14 mouse cellular contexts compared by ENCODE assay signal in the genomic region with DNA sequence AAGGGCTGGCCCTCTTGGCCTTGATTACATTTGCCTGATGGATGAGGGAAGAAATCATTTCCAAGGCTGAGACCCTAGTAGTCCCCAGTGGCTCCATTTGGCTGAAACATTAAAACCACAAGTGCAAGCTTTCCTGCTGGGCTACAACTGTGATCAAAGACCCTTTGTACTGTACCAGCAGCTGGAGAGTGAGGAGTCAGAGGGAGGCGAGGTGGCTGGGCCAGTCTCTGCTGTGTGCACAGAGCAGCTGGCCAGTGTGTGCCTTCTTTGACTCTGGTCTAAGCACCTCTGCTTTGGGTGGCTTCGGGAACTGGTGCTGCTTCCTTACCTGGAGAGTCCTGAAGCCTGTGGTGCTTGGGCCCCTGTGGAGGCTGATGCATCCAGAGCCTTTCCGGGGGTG.
DNase-seq lines count a peak whose midpoint lies in the region; ATAC-seq lines count a peak whose summit lies in the region.
"Had no signal": no experiment of that assay in that cellular context is flagged by ENCODE, and none has a peak within 500 bp of the region (broad histone marks: within the 10 kb centered on the region; RNA-seq: fewer than 3 reads in every experiment).

No protein-coding gene starts in this region.

- H3K9ac ChIP-seq in intestine, embryonic 15.5 days: no peak overlapping the region
- no peak overlapping the region for H3K9ac ChIP-seq in intestine, embryonic 16.5 days (ENCODE audit: low read depth, low read length)
- H3K9ac ChIP-seq in limb, embryonic 12.5 days (replicated peaks): no peak overlapping the region
- H3K9ac ChIP-seq in neural tube, embryonic 12.5 days: no peak overlapping the region
- H3K9ac ChIP-seq: liver, postnatal 0 days had no signal

- DNase-seq in embryonic facial prominence, embryonic 10.5 days (ENCODE audit: low spot score): peak; percentile 25
- no peak for DNase-seq in MN1 (ENCODE audit: low spot score)
- DNase-seq in kidney, postnatal 10 days: no peak
- DNase-seq in right cerebral cortex, adult 2 months (ENCODE audit: low spot score in 2 of 2): no peak
- DNase-seq: cerebellum, adult 9-10 months; kidney, adult 11 months; liver, postnatal 0 days had no signal

- H3K9me3 ChIP-seq in intestine, embryonic 15.5 days: no peaks in the 10 kb centered on the region
- H3K9me3 ChIP-seq in intestine, embryonic 16.5 days (ENCODE audit: control insufficient read depth, low read length): no peaks in the 10 kb centered on the region
- H3K9me3 ChIP-seq in embryonic facial prominence, embryonic 10.5 days: no peaks in the 10 kb centered on the region
- no peaks in the 10 kb centered on the region for H3K9me3 ChIP-seq in limb, embryonic 12.5 days
- no peaks in the 10 kb centered on the region for H3K9me3 ChIP-seq in neural tube, embryonic 12.5 days
- H3K9me3 ChIP-seq: heart, embryonic 10.5 days; megakaryocyte, embryonic 14.5 days had no signal

- H3K4me1 ChIP-seq in intestine, embryonic 15.5 days (replicated peaks): no peaks in the 10 kb centered on the region
- H3K4me1 ChIP-seq in intestine, embryonic 16.5 days (ENCODE audit: control insufficient read depth, insufficient read depth, low read length): no peaks in the 10 kb centered on the region
- H3K4me1 ChIP-seq in embryonic facial prominence, embryonic 10.5 days: peaks cover 9% of the 10 kb centered on the region
- peaks cover 18% of the 10 kb centered on the region for H3K4me1 ChIP-seq in limb, embryonic 12.5 days (replicated peaks)
- peaks cover 8% of the 10 kb centered on the region for H3K4me1 ChIP-seq in neural tube, embryonic 12.5 days

- H3K27me3 ChIP-seq in intestine, embryonic 15.5 days (replicated peaks): no peaks in the 10 kb centered on the region
- H3K27me3 ChIP-seq in intestine, embryonic 16.5 days (replicated peaks; ENCODE audit: control insufficient read depth, insufficient read depth, low read length): no peaks in the 10 kb centered on the region
- H3K27me3 ChIP-seq in embryonic facial prominence, embryonic 10.5 days (replicated peaks; ENCODE audit: low read depth, poor library complexity, severe bottlenecking): no peaks in the 10 kb centered on the region
- H3K27me3 ChIP-seq in limb, embryonic 12.5 days: no peaks in the 10 kb centered on the region
- no peaks in the 10 kb centered on the region for H3K27me3 ChIP-seq in neural tube, embryonic 12.5 days (replicated peaks)

- peak; percentile 23; the same call in 1 of the 2 replicates for ATAC-seq in intestine, embryonic 15.5 days
- no peak for ATAC-seq in intestine, embryonic 16.5 days
- peak; percentile 71 for ATAC-seq in limb, embryonic 12.5 days (ENCODE audit: insufficient number of reproducible peaks, insufficient read depth, low FRiP score, low TSS enrichment, low read depth)
- ATAC-seq in neural tube, embryonic 12.5 days (ENCODE audit: low FRiP score, low read depth): peak; percentile 55
- ATAC-seq: CD4-positive, CD25-positive, alpha-beta regulatory T cell, adult 4 months; liver, postnatal 0 days had no signal

- WGBS in intestine, embryonic 15.5 days: 63% methylated on average over 3 of the region's 3 CpGs
- WGBS in intestine, embryonic 16.5 days: 46% methylated on average over 3 of the region's 3 CpGs
- WGBS in embryonic facial prominence, embryonic 10.5 days: 57% methylated on average over 3 of the region's 3 CpGs
- 32% methylated on average over 3 of the region's 3 CpGs for WGBS in limb, embryonic 12.5 days
- 33% methylated on average over 3 of the region's 3 CpGs for WGBS in neural tube, embryonic 12.5 days

- H3K27ac ChIP-seq in intestine, embryonic 15.5 days: no peak overlapping the region
- no peak overlapping the region for H3K27ac ChIP-seq in intestine, embryonic 16.5 days (ENCODE audit: low read length)
- no peak overlapping the region; the same call in 1 of the 2 replicates for H3K27ac ChIP-seq in embryonic facial prominence, embryonic 10.5 days (replicated peaks)
- peak overlapping the region; percentile 46 for H3K27ac ChIP-seq in limb, embryonic 12.5 days
- H3K27ac ChIP-seq in neural tube, embryonic 12.5 days: no peak overlapping the region
- H3K27ac ChIP-seq: heart, embryonic 10.5 days had no signal

- no peak overlapping the region for H3K4me3 ChIP-seq in intestine, embryonic 15.5 days (replicated peaks)
- H3K4me3 ChIP-seq in intestine, embryonic 16.5 days (ENCODE audit: low read length): no peak overlapping the region
- H3K4me3 ChIP-seq in embryonic facial prominence, embryonic 10.5 days: no peak overlapping the region
- H3K4me3 ChIP-seq in limb, embryonic 12.5 days (replicated peaks): no peak overlapping the region
- H3K4me3 ChIP-seq in neural tube, embryonic 12.5 days: no peak overlapping the region
- H3K4me3 ChIP-seq: heart, embryonic 10.5 days; megakaryocyte, embryonic 14.5 days had no signal

- no peak overlapping the region for H3K4me2 ChIP-seq in intestine, embryonic 15.5 days (replicated peaks)
- no peak overlapping the region for H3K4me2 ChIP-seq in intestine, embryonic 16.5 days (ENCODE audit: low read depth, low read length)
- no peak overlapping the region for H3K4me2 ChIP-seq in limb, embryonic 12.5 days
- no peak overlapping the region for H3K4me2 ChIP-seq in neural tube, embryonic 12.5 days (replicated peaks)

- no peaks in the 10 kb centered on the region for H3K36me3 ChIP-seq in intestine, embryonic 15.5 days
- no peaks in the 10 kb centered on the region for H3K36me3 ChIP-seq in intestine, embryonic 16.5 days (ENCODE audit: control insufficient read depth, insufficient read depth, low read length)
- H3K36me3 ChIP-seq in embryonic facial prominence, embryonic 10.5 days (replicated peaks): no peaks in the 10 kb centered on the region
- H3K36me3 ChIP-seq in limb, embryonic 12.5 days: no peaks in the 10 kb centered on the region
- H3K36me3 ChIP-seq in neural tube, embryonic 12.5 days: no peaks in the 10 kb centered on the region
- H3K36me3 ChIP-seq: heart, embryonic 10.5 days had no signal
